Mouse (Mus musculus) kidney, postnatal 4 days (tissue): ENCODE measurements at regions not wholly inside any gene's neighbourhood (a gene's known extent, or its start where the extent isn't known, plus 50 kb on each side); places are given as distances from the start of the nearest gene placed in this dataset.
A peak's percentile ranks its signal among the peaks of the same experiment; 100 is the strongest.

ENCODE experiments used
- DNase-seq, 2 experiments: peaks; one replicate each; pipeline ENCODE4 v3.0.0; 2021; ENCODE audit warnings: mixed read lengths in 2 of 2

DNA sequence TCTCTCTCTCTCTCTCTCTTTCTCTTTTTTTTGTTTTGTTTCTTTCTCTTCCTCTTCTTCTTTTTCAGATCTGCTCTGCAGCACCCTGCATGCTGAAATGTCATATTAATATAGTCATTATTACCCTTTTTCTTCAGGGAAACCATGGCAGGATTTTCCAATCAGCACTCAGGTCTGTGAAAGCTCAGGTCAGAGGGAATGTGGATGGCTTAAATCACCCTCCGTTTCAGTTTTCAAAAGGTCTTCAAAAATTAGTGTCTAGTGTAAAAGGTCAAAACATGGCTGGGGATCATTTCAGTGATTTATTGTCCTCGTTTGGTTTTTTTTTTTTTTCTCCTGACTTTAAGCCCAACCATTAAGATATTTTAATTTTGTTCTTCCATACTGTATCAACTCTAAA is 261.5 kb downstream of the Nr2f2 start:
- DNase-seq = no peak

DNA sequence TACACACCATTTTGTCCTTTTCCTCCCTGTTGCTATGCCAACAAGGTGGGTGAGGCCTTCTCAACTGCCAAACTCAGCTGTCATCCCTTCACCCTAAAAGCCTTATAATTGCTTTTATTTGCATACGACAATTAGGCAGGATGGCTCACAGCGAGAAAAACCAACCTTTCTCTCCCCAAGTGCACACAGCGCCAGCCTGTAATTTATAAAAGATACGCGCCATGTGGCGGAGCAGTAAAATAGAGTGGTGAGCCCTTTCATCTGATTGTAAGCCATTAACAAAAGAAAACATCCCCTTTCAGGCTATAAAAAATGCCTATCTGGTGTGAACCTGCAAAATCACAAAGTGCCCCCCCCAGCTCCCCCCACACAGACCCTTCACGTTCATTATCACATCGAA is 262.0 kb downstream of the Nr2f2 start:
- DNase-seq = no peak

DNA sequence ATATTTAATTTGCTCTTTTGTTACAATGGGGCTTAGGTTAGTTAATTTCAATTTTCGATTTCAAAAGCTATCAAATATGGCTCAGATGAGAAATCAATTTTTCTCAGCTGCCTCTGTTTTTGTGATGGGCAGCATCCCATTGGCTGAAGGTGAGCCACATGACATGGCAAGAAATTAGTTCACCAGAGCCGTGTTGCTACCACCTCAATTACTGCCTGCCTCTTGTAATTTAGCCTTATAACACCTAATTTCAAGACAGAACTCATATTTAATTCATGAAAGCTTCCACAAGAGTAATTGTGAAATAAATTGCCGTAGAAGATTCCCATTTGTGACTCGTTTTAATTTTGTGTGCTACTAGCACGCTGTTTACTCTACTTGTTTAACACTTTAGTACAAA is 262.9 kb downstream of the Nr2f2 start:
- no peak for DNase-seq

DNA sequence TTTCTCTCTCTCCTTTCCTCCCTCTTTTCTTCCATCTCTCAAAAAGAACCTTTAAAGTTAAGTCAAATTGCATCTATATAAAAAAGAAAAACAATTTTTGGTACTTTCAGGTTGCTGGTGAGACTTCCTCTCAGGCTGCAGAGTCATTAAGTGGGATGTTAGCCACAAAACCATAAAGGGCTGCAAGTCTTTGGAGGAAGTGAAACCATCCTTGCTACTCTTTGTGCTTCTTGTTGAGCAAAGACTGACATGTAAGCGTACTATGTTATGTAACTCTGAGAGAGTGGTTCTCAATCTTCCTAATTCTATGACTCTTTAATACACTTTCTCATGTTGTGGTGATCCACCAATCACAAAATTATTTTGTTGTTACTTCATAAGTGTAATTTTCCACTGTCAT is 267.5 kb downstream of the Nr2f2 start:
- no peak for DNase-seq

DNA sequence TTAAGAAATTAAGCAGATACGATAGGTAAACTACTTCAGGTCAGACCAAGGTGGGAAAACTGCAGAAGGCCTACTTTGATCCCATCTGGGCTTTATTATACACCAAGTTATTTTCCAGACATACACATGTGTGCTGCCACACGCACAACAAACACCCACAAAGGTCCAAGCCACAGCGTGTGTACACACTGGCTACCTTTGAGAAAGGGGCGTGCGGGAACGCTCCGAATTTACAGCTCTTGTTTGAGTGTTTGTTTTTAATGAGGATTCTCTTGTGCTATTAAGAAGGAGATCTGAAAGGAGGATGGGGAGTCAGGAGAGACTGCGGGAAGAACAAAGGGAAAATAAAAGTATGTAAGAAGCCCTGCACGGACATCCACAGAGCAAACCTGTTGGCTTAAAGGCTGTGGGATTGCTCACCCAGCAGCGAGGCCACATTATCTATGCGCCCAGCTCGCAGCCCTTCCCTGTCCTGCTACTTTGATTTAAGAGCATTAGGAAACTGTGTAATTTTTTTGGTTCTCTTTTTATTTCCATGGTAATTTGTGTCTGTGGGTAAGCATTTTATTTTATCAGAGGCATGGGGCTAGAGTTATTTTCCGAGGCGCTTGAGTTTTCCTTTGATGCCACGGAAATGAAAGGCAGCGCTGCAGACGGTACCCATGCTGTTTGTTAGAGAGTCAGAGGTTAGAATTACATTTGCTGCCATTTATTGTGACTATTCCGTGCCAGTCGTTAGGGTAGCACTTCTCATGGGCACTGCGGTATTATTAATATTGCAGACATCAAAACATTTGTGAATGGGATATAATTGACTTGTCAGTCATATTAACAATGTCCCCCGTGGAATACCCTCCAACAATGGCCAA is 272.4 kb downstream of the Nr2f2 start:
- DNase-seq = no peak

DNA sequence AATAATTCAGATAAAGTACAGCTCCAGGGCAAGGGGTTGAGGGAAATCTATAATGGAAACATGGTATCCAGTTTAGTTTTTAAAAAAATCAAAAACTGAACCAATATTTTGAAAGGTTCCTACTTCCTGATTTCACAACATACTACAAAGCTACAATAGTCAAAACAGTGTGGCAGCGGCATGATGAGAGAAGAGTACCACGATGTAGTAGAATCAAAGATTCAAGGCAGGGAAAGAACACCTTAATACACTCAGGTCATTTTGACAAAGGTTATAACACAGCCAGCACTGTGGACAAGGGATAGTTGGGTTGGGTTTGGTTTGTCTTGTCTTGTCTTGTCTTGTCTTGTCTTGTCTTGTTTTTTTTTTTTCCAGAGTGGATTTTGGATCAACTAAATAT is 274.4 kb downstream of the Nr2f2 start:
- no peak for DNase-seq

DNA sequence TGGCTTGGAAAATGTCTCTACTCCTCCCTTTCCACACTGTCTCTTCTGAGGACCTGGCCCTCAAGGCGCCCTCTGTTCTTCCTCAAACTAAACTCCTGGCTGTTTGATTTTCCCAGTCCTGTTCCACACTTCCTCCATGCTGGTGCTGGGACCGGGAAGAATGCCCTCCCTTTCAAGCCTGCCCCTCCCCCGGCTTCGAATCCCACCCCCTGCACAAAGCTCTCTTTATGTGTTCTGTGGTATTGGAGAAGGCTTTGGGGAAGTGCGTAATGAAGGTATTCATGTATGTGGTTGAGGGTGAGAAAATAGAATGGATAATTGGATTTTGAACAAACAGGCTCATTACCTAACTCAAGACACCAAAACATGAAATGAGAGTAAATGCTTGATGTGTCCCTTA is 277.4 kb downstream of the Nr2f2 start:
- DNase-seq = no peak

DNA sequence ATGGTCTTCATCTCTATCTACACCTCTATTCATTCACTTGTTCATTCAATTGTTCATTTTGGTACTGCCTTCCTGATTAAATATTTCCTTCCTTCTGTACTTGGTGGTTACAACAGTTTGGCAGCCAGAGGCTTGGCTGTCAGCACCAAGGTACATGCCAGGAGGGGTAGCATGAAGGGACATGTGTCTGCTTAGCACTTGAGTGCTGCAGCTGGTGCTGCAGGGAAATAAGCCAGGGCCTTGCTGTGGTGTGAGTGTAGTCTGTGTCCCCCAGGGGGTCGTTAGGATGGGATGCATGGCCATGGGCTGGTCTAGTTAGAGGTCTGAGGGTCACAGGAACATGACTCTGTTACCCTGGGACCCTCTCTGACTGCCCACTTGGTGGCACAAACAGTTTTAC is 296.9 kb downstream of the Nr2f2 start:
- DNase-seq = no peak

DNA sequence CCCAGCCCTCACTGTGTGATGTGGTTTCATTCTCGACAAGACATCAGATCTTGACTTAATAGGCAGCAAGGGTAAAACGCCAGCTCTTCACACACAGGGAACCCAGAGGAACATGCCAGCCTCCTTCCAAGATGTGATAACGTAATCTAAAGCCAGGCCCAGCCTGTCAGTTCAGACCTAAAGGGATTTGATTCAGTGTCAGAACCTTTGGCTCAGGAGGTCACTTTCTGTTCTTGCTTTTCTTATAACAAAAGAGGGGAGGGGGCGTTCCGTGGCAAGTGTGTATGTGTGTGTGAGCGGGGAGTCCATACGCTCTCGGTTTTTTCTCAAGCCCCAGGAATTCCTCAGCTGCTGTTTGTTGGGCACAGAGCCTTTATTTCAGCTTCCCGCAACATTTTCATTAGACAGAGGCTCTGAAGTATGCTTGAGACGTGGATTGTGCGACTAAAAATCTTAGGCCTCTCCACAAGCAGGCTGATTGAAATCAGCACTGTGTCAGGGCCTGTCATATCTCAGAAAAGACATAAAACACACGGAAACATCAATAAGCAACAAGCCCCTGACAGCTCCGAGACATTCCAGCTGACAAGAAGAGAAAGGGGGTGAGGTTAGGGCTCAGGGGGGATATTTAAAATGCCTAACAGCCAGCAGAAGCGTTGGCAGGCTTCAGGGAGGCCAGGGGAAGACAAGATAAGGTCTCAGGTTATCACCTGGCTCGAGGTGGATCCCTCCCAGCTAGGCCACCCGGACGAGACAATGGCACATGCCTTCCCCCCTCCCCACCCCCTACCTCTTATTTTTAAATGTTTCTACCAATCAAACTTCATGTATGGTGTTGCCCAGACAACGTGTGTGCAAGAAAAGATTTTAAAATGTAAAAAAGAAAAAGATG is 298.5 kb downstream of the Nr2f2 start:
- DNase-seq = peak; percentile 12 to 23

DNA sequence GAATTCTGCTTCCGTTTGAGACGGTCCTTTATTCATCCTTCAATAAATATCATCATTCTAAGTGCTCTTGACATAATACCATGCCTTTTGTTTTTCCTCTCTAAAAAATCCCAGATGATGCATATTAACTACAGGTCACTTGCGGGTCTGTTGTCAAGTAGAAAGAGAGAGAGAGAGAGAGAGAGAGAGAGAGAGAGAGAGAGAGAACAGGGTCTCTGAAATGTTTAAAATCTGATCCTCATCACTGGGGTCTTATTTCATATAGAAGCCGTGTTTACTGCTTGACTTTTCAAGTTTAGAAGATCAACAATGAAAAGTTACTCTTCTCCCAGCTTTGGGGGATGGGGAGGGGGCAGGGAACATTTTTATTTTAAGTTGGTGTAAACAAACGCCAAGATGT is 299.5 kb downstream of the Nr2f2 start:
- DNase-seq = no peak

DNA sequence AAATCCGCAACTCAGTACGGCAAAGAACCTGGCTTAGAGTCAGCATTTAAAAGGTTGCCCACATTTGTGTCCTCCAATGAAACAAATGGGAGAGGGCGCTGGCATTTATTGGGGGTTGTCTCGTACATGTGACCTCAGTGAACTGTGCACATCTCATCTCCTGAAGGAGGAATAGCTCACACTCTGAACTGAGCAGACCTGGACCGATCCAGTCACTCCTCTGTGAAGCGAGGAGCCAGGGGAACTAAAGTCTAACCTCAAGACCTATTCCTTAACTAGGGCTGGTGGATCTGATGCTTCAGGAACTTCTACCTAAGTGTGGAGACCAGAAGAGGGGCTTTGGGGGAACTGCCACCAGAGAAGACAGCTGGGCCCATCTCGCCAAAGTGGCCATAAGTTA is 300.1 kb downstream of the Nr2f2 start:
- no peak for DNase-seq

DNA sequence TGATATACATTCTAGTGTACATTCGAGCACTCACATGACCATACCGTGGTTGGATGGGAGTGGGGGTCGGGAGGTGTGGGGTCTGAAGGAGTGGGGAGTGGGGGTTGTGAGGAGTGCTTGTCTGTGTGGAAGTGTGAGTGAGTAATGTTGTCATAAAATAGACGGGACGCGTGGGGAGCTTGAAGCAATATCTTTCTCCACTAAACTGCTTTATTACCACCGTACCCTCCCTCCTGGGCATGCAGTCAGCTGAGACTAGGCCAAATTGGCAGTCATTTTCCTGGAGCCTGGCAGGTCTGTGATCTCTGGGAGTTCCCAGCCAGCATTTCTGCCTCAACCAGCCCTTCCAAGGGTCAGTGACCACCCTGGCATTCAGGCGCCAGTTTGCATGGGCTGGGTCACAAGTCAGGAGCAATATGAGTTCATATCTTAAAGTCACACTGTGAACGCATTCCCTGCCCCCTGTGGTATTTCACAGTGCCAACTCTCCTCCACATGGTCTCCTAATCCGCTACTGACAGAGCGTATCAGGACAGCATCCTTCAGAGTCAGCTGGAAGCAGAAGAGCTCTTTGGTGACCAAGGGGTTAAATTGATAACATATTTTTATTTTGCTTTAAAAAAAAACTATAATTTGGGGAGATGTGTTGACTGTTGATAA is 300.9 kb downstream of the Nr2f2 start:
- DNase-seq = peak; percentile 33 to 54

DNA sequence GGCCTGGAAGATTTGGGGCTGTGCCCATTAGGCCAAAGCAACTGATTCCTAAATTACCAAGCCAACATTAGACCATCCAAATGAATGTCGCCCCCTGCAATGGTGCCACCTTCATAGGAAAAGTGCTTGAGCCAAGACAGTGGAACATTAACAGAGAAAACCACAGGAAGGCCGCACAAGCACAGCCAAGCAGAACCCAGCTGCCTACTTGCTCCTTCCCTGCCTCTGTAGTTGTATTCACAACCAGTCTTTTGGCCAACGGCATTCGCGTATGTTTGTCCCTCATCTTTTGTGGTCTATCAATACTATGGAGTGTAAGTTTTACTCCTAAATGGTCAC is 319.2 kb downstream of the Nr2f2 start:
- no peak for DNase-seq

DNA sequence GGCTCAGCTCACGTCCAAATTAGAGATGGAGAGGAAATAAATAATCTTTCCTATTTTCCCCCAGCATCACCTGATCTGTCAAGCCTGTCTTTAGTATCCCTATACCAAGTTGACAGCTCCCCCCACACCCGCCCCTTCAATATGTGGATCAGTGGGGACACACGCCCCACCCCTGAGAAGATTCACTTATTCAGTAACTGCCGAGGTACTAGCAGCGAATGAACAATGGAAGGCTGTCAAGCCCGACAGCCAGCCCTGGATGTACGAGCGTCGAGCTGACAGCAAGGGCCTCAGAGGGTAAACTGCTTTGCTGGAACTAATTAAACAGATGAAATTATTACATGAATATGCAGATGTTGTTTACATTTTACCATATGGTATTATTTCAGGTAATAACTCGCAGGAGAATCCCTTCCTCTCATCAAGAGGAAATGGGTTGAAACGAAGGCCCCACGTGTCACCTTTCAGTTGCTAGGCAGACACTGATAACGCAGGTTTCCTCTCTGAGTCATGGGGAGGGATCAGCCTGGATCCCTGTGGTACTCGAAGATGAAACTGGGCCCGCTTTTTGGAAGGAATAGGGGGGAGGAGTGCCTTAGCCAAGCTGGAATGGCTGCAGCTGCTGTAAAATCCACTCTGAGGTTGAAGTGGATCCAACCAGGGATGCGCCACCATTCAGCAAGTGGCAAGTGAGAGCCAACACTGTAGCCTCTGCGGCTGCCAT is 319.7 kb downstream of the Nr2f2 start:
- DNase-seq = no peak

DNA sequence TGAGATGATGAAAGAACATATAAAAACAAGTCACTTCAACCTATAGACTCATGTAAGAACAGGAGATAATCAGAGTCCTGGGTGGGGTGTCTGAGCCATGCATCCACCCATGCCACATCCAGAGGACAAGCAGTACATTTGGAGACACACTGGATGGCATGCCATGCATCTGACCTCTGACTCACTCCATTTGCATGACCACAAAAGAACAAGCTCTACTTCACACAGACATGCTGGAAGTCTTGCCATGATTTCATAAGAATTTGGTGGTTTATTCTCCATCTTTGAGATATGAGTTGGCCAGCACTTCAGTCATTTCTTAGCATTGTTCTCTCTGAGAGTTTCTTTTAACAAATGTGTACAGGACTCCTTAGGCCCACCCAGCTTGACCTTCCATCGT is 329.5 kb downstream of the Nr2f2 start:
- DNase-seq = no peak

DNA sequence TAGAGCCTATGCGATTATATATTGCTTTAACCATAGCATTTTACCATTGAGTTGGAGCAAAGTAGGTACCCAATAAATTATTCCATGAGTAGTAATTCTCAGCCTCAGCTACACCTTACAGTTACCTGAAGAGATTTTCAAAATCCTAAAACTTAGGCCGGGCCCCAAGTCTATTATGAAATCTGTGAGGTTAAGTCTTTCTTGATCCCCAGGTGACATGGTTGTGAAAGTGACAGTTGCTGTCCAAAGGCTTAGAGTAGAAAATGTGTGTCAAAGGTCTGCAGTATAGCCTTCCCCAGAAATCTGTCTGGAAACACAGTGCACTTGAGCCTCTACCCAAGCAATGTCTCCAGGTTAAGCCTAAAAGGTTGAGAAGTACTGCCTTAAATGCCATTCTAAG is 333.7 kb downstream of the Nr2f2 start:
- DNase-seq = no peak

DNA sequence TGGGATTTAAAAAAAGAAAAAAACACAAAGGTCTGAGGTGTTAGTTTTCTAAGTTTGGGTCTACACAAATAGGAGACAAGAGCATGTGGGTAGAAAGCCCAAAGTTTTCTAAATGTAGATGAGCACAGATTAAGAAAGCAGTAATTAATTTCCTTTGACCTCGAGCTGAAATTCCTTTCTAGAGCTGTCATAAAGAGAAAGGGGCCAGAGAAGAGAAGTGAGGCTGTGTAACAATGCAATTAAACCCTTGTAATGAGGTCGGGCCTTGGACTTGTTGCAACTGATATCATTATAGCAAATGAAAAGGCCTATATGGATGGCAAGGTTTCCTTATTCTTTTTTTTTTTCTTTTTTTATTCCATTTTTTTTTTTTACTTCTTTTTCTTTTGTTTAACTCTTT is 337.2 kb downstream of the Nr2f2 start:
- DNase-seq = no peak

DNA sequence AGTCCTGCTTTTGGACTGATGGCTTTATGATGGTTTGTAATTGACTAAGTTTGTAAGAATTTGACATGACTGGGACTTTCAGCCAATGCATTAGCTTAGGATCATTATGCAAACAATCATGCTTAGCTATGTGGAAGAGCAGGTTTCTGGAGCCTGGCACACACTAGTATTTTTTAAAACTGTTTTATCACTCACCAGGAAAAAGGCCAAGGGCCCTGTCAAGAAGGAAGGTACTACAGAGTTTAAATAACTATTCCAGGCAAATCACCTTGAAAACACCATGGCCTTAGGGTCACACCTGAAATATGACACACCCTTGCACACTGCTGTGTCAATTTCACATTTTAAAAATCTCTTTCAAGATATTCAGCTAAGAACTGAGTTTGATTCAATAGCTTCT is 341.0 kb downstream of the Nr2f2 start:
- DNase-seq = no peak

DNA sequence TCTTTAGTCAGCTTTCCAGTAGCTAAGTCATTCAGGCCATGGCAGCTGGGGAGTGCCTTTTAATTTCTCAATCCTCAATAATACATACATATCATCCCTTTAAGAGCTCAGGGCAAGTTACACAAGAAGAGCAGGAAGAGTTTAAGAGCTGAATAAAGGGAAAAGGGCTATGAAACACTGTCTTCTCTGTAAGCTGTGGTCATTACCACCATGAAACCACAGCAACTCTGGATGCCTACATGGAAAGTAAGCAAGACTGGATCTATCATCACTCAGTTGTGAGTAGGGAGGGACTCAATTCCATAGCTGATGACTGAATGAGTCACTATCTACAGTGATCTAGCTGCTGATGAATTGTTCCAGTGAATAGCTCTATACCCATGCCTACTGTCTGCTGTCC is 349.9 kb downstream of the Nr2f2 start:
- no peak for DNase-seq

DNA sequence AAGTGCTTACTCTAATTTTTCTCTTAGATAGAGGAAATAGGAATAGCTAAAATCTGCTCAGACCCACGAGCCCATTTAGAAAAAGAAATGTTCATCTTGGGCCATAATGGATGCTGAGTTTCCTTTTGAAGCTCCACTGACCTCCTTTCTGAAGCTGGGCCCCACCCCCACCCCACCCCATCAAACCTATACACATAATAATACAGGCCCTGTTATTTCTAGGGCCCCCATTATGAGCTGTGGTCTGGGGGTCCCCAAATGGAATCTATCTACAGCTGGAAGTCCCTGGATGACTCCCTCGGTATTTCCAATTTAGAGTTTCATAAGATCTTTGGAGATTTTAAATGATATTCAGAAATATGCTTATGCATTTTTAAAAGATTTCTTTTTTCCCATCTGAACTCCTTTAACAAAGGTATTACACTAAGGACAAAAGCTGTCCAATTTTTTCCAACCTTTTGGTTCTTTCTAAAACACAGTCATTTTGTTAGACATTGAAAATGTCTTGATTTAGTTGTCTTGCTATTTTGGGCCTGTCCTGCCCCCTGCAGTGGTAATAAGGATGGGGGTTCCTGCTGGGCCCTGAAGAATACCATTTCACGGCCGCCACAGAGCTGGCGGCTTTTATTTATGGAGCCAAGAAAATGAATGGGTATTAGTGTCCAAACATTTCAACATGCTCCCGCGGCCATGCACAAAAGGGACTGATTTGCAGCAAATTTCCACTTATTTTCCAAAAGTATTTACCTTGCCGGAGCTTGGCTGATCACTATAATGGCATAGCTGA is 363.1 kb downstream of the Nr2f2 start:
- DNase-seq = no peak

DNA sequence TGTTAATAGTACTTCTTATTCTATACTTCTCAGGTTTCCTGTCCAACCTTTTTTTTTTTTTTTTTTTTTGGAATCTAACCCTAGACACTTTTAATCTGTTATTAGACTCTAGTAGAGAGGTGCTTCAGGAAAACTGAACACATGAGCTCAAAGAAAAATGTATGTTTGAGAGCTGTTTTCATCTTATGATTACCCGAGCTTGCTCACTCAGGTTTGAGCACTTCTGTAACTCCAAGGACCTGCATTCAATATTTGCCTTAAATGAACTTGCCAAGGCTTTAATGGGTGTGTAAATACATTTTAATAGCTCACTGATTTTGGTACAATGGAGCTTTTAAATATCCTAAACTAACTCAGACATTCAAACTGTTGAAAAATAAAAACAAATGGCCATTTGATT is 367.8 kb downstream of the Nr2f2 start:
- DNase-seq = no peak
